Mouse (Mus musculus) urinary bladder, postnatal 10 days (tissue): ENCODE measurements at regions not wholly inside any gene's neighbourhood (a gene's known extent, or its start where the extent isn't known, plus 50 kb on each side); places are given as distances from the start of the nearest gene placed in this dataset.

Experiments used
- DNase-seq: peaks from one replicate; pipeline ENCODE4 v3.0.0; 2022; ENCODE audit warnings: low spot score

- no peak for DNase-seq
These were observed 61.6 kb upstream of the Etaa1 start for GRCm38 (mm10) chr11:18015239-18015638.

- DNase-seq, result no peak
These were observed 60.9 kb upstream of the Etaa1 start for GRCm38 (mm10) chr11:18014610-18015009.

- DNase-seq, result no peak
These were observed 58.4 kb upstream of the Etaa1 start for GRCm38 (mm10) chr11:18012085-18012484.

GRCm38 (mm10) chr11:18011101-18011733, 57.5 kb upstream of the Etaa1 start:
- DNase-seq, result no peak

GRCm38 (mm10) chr11:18008140-18008539, 54.5 kb upstream of the Etaa1 start:
- no peak for DNase-seq
